In the genomic region with DNA sequence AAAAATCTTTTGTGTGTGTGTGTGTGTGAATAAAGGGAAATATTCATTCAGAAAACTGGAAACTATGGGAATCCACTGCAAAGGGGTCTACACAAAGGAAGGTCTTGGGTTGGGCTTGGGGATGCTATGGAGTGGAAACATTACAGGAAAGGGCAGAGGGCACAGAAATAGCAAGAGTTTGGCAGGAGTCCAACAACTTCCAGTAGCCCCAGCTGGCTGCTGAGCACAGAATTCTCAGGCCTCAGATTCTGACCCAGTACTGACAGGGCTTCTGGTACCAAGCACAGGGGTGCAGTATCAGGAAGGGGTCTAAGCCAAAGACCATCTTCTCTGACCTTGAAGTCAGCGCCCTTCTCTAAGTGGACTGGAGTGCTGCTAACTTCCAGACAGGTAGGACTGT, we compare ENCODE assay signal across 14 mouse cellular contexts.
A peak's percentile ranks its signal among the peaks of the same experiment; 100 is the strongest.
DNase-seq lines count a peak whose midpoint lies in the region; ATAC-seq and TF ChIP-seq lines count a peak whose summit lies in the region.
"Had no signal": no experiment of that assay in that cellular context is flagged by ENCODE, and none has a peak within 500 bp of the region (broad histone marks: within the 10 kb centered on the region; RNA-seq: fewer than 3 reads in every experiment).

No protein-coding gene starts in this region.

- no peaks in the 10 kb centered on the region for H3K36me3 ChIP-seq in kidney, adult 2 months (ENCODE audit: control insufficient read depth, insufficient read depth, low read length)
- H3K36me3 ChIP-seq in kidney, embryonic 16.5 days (ENCODE audit: insufficient read depth, low read length): no peaks in the 10 kb centered on the region
- H3K36me3 ChIP-seq in neural tube, embryonic 13.5 days: no peaks in the 10 kb centered on the region
- H3K36me3 ChIP-seq: liver, embryonic 15.5 days had no signal

- 82% methylated on average over 1 of the region's 1 CpGs for WGBS in kidney, adult 2 months
- WGBS in kidney, embryonic 16.5 days: 71% methylated on average over 1 of the region's 1 CpGs
- WGBS in neural tube, embryonic 13.5 days: 96% methylated on average over 1 of the region's 1 CpGs

- no peak for TF ChIP-seq POLR2A in kidney, adult 2 months (IDR thresholded peaks at IDR 0.05; ENCODE audit: low read depth, low read length)

- no peaks in the 10 kb centered on the region for H3K27me3 ChIP-seq in kidney, adult 2 months (replicated peaks; ENCODE audit: control insufficient read depth, insufficient read depth, low read length)
- no peaks in the 10 kb centered on the region for H3K27me3 ChIP-seq in kidney, embryonic 16.5 days (ENCODE audit: insufficient read depth, low read length)
- no peaks in the 10 kb centered on the region for H3K27me3 ChIP-seq in neural tube, embryonic 13.5 days
- H3K27me3 ChIP-seq: CH12.LX, Patski had no signal

- peak; percentile 68 for DNase-seq in kidney, adult 2 months
- no peak for DNase-seq in neural tube, embryonic 10.5 days (ENCODE audit: extremely low spot score, low spot score)
- DNase-seq in kidney, postnatal 10 days: peak; percentile 61
- no peak for DNase-seq in left cerebral cortex, adult 11 months (ENCODE audit: low spot score)
- DNase-seq: adrenal gland, adult 2 months; embryo, embryonic 11 days; layer of hippocampus, adult 9-11 months; lung, postnatal 36 days had no signal

- H3K9me3 ChIP-seq in kidney, embryonic 16.5 days (ENCODE audit: low read length): no peaks in the 10 kb centered on the region
- H3K9me3 ChIP-seq in neural tube, embryonic 13.5 days: no peaks in the 10 kb centered on the region
- H3K9me3 ChIP-seq: liver, embryonic 15.5 days had no signal

- H3K9ac ChIP-seq in kidney, embryonic 16.5 days (replicated peaks; ENCODE audit: low read length): no peak overlapping the region
- H3K9ac ChIP-seq in neural tube, embryonic 13.5 days: no peak overlapping the region
- H3K9ac ChIP-seq: liver, embryonic 15.5 days had no signal

- peak overlapping the region; percentile 17; the same call in 1 of the 2 replicates for H3K27ac ChIP-seq in kidney, adult 2 months (ENCODE audit: insufficient read depth, low read depth, low read length)
- no peak overlapping the region; the same call in 1 of the 2 replicates for H3K27ac ChIP-seq in kidney, embryonic 16.5 days (ENCODE audit: low read length)
- 0 out of 2 replicates have a peak overlapping the region, but pooled peaks have one; percentile 9 for H3K27ac ChIP-seq in neural tube, embryonic 13.5 days (replicated peaks)
- H3K27ac ChIP-seq: liver, embryonic 15.5 days had no signal

- no peak for TF ChIP-seq CTCF in kidney, adult 2 months (conservative IDR thresholded peaks at IDR 0.05; ENCODE audit: insufficient read depth, insufficient read length, low read depth, low read length)

- H3K4me2 ChIP-seq in kidney, embryonic 16.5 days (replicated peaks; ENCODE audit: low read depth, low read length): no peak overlapping the region
- no peak overlapping the region for H3K4me2 ChIP-seq in neural tube, embryonic 13.5 days
- H3K4me2 ChIP-seq: liver, embryonic 15.5 days had no signal

- H3K4me1 ChIP-seq in kidney, adult 2 months (ENCODE audit: control insufficient read depth, insufficient read depth, low read length): peaks cover 19% of the 10 kb centered on the region
- H3K4me1 ChIP-seq in kidney, embryonic 16.5 days (ENCODE audit: insufficient read depth, low read length): peaks cover 34% of the 10 kb centered on the region
- peaks cover 54% of the 10 kb centered on the region for H3K4me1 ChIP-seq in neural tube, embryonic 13.5 days (replicated peaks)

- no peak for ATAC-seq in kidney, embryonic 16.5 days (ENCODE audit: low FRiP score, low TSS enrichment)
- no peak for ATAC-seq in neural tube, embryonic 13.5 days (ENCODE audit: low read depth)
- ATAC-seq in activated CD4-positive, CD25-positive, alpha-beta regulatory T cell, adult 4 months: no peak
- ATAC-seq: Patski had no signal

- no peak overlapping the region for H3K4me3 ChIP-seq in kidney, adult 2 months (ENCODE audit: insufficient read depth, low read depth, low read length)
- no peak overlapping the region for H3K4me3 ChIP-seq in kidney, embryonic 16.5 days (ENCODE audit: low read length)
- no peak overlapping the region for H3K4me3 ChIP-seq in neural tube, embryonic 13.5 days
- H3K4me3 ChIP-seq: liver, embryonic 15.5 days had no signal

Comparison
In these comparisons a context has a peak if more than half of its experiments do, and no peak if none do; other contexts are left out.
1. DNase-seq: peak in kidney, adult 2 months (single experiment) and kidney, postnatal 10 days (single experiment); none in neural tube, embryonic 10.5 days (single experiment) and left cerebral cortex, adult 11 months (single experiment).